Mouse (Mus musculus): ENCODE measurements around the gene AC109138.7.

- no peak for TF ChIP-seq CTCF (IDR thresholded peaks at IDR 0.05; ENCODE audit: extremely low read depth, insufficient read depth, low read length)
- TF ChIP-seq POLR2A (IDR thresholded peaks at IDR 0.05; ENCODE audit: extremely low read depth, insufficient read depth, low read length): no peak
Measured at GRCm38 (mm10) chr19:4230415-4230814, 16.3 kb downstream of the AC109138.7 start.

Data from cortical plate, adult 2 months (tissue).